Mouse (Mus musculus) cerebellum, postnatal 4 days (tissue): Measurements from ENCODE around the gene Hist1h1a.
A peak's percentile ranks its signal among the peaks of the same experiment; 100 is the strongest.
"Not testable (repeated sequence)": the region's sequence is repeated elsewhere in the genome, so short reads cannot be mapped to it uniquely, and the experiment has no call there.

ENCODE experiments used
- DNase-seq, 2 experiments: peaks; one replicate each; pipeline ENCODE4 v3.0.0; 2022; ENCODE audit warnings: low spot score in 2 of 2, mixed read lengths in 1 of 2

Gene Hist1h1a

GRCm38 (mm10) chr13:23760240-23760971 lies 3.1 kb upstream of the Hist1h1a start:
- no peak for DNase-seq

GRCm38 (mm10) chr13:23760972-23761864 lies 2.2 kb upstream of the Hist1h1a start, which contains the start of gene Hist1h4a:
Gene Hist1h4a (minus strand): TSS chr13:23761230.
- peak; percentile 95 to 98 for DNase-seq

- DNase-seq, result not testable (repeated sequence)
These were observed 1.3 kb upstream of the Hist1h1a start, which contains the start of gene Hist1h3a for GRCm38 (mm10) chr13:23761871-23762821. Gene Hist1h3a (minus strand): TSS chr13:23762386.

GRCm38 (mm10) chr13:23763242-23763585 lies 252 bp upstream of the Hist1h1a start:
- DNase-seq, result no peak

GRCm38 (mm10) chr13:23764324-23765171 lies 1.1 kb downstream of the Hist1h1a start:
- no peak for DNase-seq

DNA sequence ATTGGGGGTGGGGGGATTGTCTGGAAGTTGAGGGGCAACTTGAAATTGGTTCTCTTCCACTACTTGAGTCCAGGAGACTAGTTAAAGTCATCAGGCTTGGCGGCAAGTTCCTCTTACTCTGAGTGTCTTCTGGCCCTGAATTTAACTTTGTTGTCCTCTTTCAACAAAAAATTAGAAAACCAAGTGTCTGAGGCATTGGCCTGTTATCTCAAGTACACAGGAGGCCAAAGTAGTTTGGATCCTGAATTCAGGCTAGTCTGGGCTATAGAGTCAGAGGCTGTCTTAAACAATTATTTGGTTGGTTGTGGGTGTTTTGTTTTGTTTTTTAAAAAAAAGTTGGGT lies 1.7 kb downstream of the Hist1h1a start:
- no peak for DNase-seq

- DNase-seq, result no peak
These were observed 3.3 kb downstream of the Hist1h1a start for GRCm38 (mm10) chr13:23766772-23767171.

DNA sequence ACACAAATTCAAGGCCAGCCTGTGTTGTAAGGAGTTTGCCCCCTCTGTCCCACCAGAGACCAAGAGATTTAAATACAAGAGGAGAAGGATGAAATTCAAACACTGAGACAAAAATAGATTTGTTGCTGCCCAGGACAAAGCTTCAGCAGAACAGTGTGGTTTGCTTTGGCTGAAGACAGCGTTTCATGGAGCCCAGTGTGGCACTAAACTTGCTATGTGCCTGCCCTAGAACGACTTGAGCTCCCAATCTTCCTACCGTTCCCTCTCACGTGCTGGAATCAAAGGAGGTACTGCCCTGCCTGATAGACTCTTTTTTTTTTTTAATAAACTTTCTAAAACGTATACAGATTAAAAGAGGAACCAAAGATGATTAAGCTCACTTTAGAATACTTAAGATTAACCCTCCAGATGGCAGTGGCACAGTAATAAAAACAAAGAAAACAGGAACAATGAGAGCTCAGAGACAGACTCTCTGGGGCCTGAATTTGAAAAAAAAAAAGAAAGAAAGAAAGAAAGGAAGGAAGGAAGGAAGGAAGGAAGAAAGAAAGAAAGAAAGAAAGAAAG lies 5.5 kb downstream of the Hist1h1a start:
- no peak for DNase-seq

GRCm38 (mm10) chr13:23769613-23770012 lies 6.1 kb downstream of the Hist1h1a start, which contains the start of gene Trim38:
Gene Trim38 (plus strand): TSS chr13:23769913.
- not testable (repeated sequence) for DNase-seq

- DNase-seq, result peak in 1 of 2 experiments; percentile 9
These were observed 9.3 kb downstream of the Hist1h1a start for GRCm38 (mm10) chr13:23772561-23773313.

DNA sequence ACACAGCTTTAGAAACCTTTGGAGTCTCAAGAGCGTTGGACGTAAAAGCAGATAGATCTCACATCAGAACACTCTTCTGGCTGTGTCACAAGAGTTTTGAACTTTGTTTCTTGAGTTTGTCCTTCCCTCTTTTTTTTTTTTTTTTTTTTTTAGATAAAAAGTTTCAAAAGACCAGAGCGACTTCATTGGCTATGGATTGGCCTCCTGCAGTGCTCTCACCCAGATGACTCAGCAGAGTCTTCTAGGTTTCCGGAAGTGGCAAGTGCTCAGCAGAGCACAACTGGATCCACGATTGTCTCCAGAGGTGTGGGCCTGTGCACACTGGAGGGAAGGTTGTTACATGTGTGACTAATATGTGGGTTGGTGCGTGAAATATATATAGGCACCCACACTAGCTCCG lies 14.9 kb downstream of the Hist1h1a start:
- DNase-seq, result no peak

- no peak for DNase-seq
These were observed 15.6 kb downstream of the Hist1h1a start for GRCm38 (mm10) chr13:23779025-23779424.

GRCm38 (mm10) chr13:23792520-23792919 lies 29.1 kb downstream of the Hist1h1a start:
- DNase-seq, result peak in 1 of 2 experiments; percentile 30

- DNase-seq, result no peak
These were observed 35.9 kb downstream of the Hist1h1a start for GRCm38 (mm10) chr13:23799405-23799804.

GRCm38 (mm10) chr13:23804532-23804931 lies 41.1 kb downstream of the Hist1h1a start:
- no peak for DNase-seq

DNA sequence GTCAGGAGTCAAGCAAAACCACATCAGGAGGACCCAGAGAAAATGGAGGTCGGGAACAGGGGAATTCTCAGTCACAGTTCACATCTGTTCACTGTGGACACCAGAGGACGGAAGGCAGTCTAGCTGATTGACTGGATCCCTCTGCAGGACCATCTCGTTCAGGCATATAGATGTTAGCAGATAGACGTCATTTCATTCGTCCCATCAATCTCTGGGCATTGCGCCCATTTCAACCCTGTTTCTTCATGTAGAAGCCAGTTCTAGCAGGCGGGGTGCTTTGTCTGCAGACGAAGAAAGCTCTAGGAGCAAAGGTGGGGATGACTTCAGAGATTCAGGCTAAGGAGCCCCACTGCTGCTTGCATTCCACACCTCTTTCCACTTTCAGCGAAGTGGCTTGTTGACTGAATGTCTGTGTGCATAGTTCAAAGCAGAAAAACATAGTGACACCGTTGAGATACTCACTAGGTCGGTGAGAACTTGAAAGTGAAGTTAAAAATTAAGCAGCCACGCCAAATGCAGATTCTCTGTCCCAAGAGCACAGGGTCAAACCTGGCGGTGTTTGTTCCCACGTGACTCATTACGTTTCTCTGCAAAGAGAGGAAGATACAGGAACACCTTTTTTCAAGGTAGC lies 43.1 kb downstream of the Hist1h1a start, which contains the start of gene Slc17a2:
Gene Slc17a2, plus strand, starts transcription at position 572 of the 631 bp plus-strand sequence.
- no peak for DNase-seq
